Mouse (Mus musculus) heart, adult 10 weeks (tissue): ENCODE results near the gene Gm14406. TPM values are rescaled to one million over a fixed set of nuclear protein-coding genes. Genes with fewer than 3 reads are reported as not detected.

Experiments
- polyA plus RNA-seq: library from polyadenylated mRNA; stranded (reverse); fragments of 350-450 nt; fragmentation: Illumina TruSeq; extraction: RNeasy Lipid Tissue Mini Kit (QIAGEN cat#74804); gene quantifications from one replicate; pipeline ENCODE4 v1.2.3, GENCODE M21; 2014; ENCODE audit warnings: low read depth, low replicate concordance

The Gm14406 gene
- polyA plus RNA-seq = not detected

GRCm38 (mm10) chr2:177577998-177578397 lies at the start of gene Gm14406:
Gene Gm14406, minus strand, starts transcription at chr2:177578210.

Other genes starting within 250 kb of the Gm14406 start
- 7.0 TPM for gene Gm14418, start 179.9 kb downstream of the Gm14406 start, polyA plus RNA-seq
- 100 TPM for gene Zfp970, start 113.5 kb downstream of the Gm14406 start, polyA plus RNA-seq
- gene Gm14403, start 80.0 kb downstream of the Gm14406 start, polyA plus RNA-seq = 36.5 TPM
- 6.6 TPM for gene Gm14322, start 181.1 kb upstream of the Gm14406 start, polyA plus RNA-seq